Comparison of ENCODE assay signal across 8 mouse cellular contexts in genomic region chr14:45529411-45530363, GRCm38 (mm10). TPM values are rescaled to one million over a fixed set of nuclear protein-coding genes. Genes with fewer than 3 reads are reported as not detected.
DNase-seq lines count a peak whose midpoint lies in the region; ATAC-seq and TF ChIP-seq lines count a peak whose summit lies in the region.

Gene Fermt2, minus strand, starts transcription at chr14:45530118.

- no peaks in the 10 kb centered on the region for H3K9me3 ChIP-seq in forebrain, embryonic 15.5 days
- no peaks in the 10 kb centered on the region for H3K9me3 ChIP-seq in heart, postnatal 0 days (replicated peaks; ENCODE audit: control insufficient read depth, low read length)
- H3K9me3 ChIP-seq in liver, embryonic 16.5 days (replicated peaks; ENCODE audit: control insufficient read depth, low read length), result no peaks in the 10 kb centered on the region

- no peaks in the 10 kb centered on the region for H3K36me3 ChIP-seq in forebrain, embryonic 15.5 days
- H3K36me3 ChIP-seq in heart, postnatal 0 days (replicated peaks; ENCODE audit: control insufficient read depth, insufficient read depth, low read length), result 0 out of 2 replicates have a peak, but pooled peaks cover 5% of the 10 kb centered on the region
- no peaks in the 10 kb centered on the region for H3K36me3 ChIP-seq in liver, embryonic 16.5 days (ENCODE audit: control insufficient read depth, insufficient read depth)

- peak within 1 kb of the TSS; percentile 77 for H3K4me3 ChIP-seq in forebrain, embryonic 15.5 days
- H3K4me3 ChIP-seq in heart, postnatal 0 days (ENCODE audit: low read depth, low read length), result peak within 1 kb of the TSS; percentile 93
- peak within 1 kb of the TSS; percentile 63 for H3K4me3 ChIP-seq in liver, embryonic 16.5 days (ENCODE audit: low read depth, low read length)

- TF ChIP-seq EP300 in heart, postnatal 0 days (IDR thresholded peaks at IDR 0.05; ENCODE audit: low read depth), result no peak; the same call in 1 of the 2 replicates

- H3K27ac ChIP-seq in forebrain, embryonic 15.5 days (replicated peaks), result peak within 1 kb of the TSS; percentile 93
- peak within 1 kb of the TSS; percentile 100 for H3K27ac ChIP-seq in heart, postnatal 0 days (ENCODE audit: low read depth)
- H3K27ac ChIP-seq in liver, embryonic 16.5 days (ENCODE audit: low read length), result peak within 1 kb of the TSS; percentile 77

- ATAC-seq in forebrain, embryonic 15.5 days (replicated peaks), result peak; percentile 84
- peak; percentile 90 for ATAC-seq in heart, postnatal 0 days (ENCODE audit: insufficient read depth, low read depth)
- ATAC-seq in liver, embryonic 16.5 days (ENCODE audit: low read depth), result peak; percentile 91

- no peak for TF ChIP-seq CTCF in heart, postnatal 0 days (IDR thresholded peaks at IDR 0.05; ENCODE audit: low read depth)

- H3K4me1 ChIP-seq in forebrain, embryonic 15.5 days, result peaks cover 30% of the 10 kb centered on the region
- peaks cover 34% of the 10 kb centered on the region for H3K4me1 ChIP-seq in heart, postnatal 0 days (ENCODE audit: control insufficient read depth, insufficient read depth)
- no peaks in the 10 kb centered on the region; the same call in 1 of the 2 replicates for H3K4me1 ChIP-seq in liver, embryonic 16.5 days (ENCODE audit: control insufficient read depth, low read depth, low read length)

- H3K27me3 ChIP-seq in forebrain, embryonic 15.5 days, result no peaks in the 10 kb centered on the region
- H3K27me3 ChIP-seq in heart, postnatal 0 days (ENCODE audit: control insufficient read depth, insufficient read depth, low read length), result no peaks in the 10 kb centered on the region
- H3K27me3 ChIP-seq in liver, embryonic 16.5 days (ENCODE audit: control insufficient read depth, insufficient read depth, low read depth, low read length), result peaks cover 34% of the 10 kb centered on the region

- peak; percentile 85 for DNase-seq in ES-CJ7 (ENCODE audit: low read depth, low spot score)
- peak; percentile 72 for DNase-seq in cerebellum, adult 11 months
- peak; percentile 92 for DNase-seq in heart, postnatal 0 days (ENCODE audit: low spot score)
- DNase-seq in kidney, postnatal 4 days, result peak; percentile 90 to 94
- DNase-seq in ovary, postnatal 10 days (ENCODE audit: low spot score), result peak; percentile 75
- peak; percentile 76 for DNase-seq in urinary bladder, postnatal 25 days (ENCODE audit: low spot score)

- H3K9ac ChIP-seq in forebrain, embryonic 15.5 days (replicated peaks), result peak within 1 kb of the TSS; percentile 77
- H3K9ac ChIP-seq in heart, postnatal 0 days (replicated peaks; ENCODE audit: low read depth, low read length), result peak within 1 kb of the TSS; percentile 99
- peak within 1 kb of the TSS; percentile 63 for H3K9ac ChIP-seq in liver, embryonic 16.5 days (ENCODE audit: low read depth, low read length)

- WGBS in forebrain, embryonic 15.5 days, result under 1% methylated on average over 91 of the region's 126 CpGs
- 1% methylated on average over 56 of the region's 126 CpGs for WGBS in heart, postnatal 0 days
- under 1% methylated on average over 74 of the region's 126 CpGs for WGBS in liver, embryonic 16.5 days (ENCODE audit: insufficient replicate concordance)

- peak within 1 kb of the TSS; percentile 65 for H3K4me2 ChIP-seq in forebrain, embryonic 15.5 days (replicated peaks)
- peak within 1 kb of the TSS; percentile 72 for H3K4me2 ChIP-seq in heart, postnatal 0 days (ENCODE audit: low read depth, low read length)
- peak within 1 kb of the TSS; percentile 52 for H3K4me2 ChIP-seq in liver, embryonic 16.5 days (ENCODE audit: low read depth, low read length)

RNA-seq across cellular contexts. Expression of gene Fermt2, which starts in this region (rescaled TPM):
- polyA plus RNA-seq in forebrain, embryonic 15.5 days (2015; fragmentation: Nextera tagmentation; extraction: Ambion mirVana), result 62.8 and 72.2 TPM in 2 replicates
- 119 TPM in 2 replicates for total RNA-seq in heart, postnatal 0 days (2014; rRNA removed; ENCODE audit: low replicate concordance)
- 211 and 221 TPM in 2 replicates for polyA plus RNA-seq in heart, postnatal 0 days (2015; fragmentation: Nextera tagmentation; extraction: Ambion mirVana)
- polyA plus RNA-seq in liver, embryonic 16.5 days (2015; fragmentation: Nextera tagmentation; extraction: Ambion mirVana), result 44.8 and 50.4 TPM in 2 replicates

Comparison
In these comparisons a context has a peak if more than half of its experiments do, and no peak if none do; other contexts are left out.
1. Peak in every context shown above with its lines: DNase-seq, ATAC-seq, H3K4me3 ChIP-seq and H3K27ac ChIP-seq.